Comparison of ENCODE assay signal across 23 mouse cellular contexts in genomic region chr12:40825935-40826460, GRCm38 (mm10).
DNase-seq lines count a peak whose midpoint lies in the region; ATAC-seq lines count a peak whose summit lies in the region.
"Had no signal": no experiment of that assay in that cellular context is flagged by ENCODE, and none has a peak within 500 bp of the region (broad histone marks: within the 10 kb centered on the region; RNA-seq: fewer than 3 reads in every experiment).

No protein-coding gene starts in this region.

- no peak overlapping the region for H3K4me2 ChIP-seq in lung, embryonic 15.5 days
- H3K4me2 ChIP-seq in midbrain, embryonic 11.5 days, result no peak overlapping the region
- H3K4me2 ChIP-seq: embryonic facial prominence, embryonic 12.5 days; forebrain, embryonic 12.5 days; heart, embryonic 11.5 days; heart, embryonic 15.5 days; hindbrain, embryonic 13.5 days had no signal

- peak overlapping the region; percentile 61 for H3K27ac ChIP-seq in lung, embryonic 15.5 days
- no peak overlapping the region for H3K27ac ChIP-seq in midbrain, embryonic 11.5 days (ENCODE audit: low read depth, low read length)
- H3K27ac ChIP-seq: embryonic facial prominence, embryonic 12.5 days; forebrain, embryonic 12.5 days; heart, adult 2 months; heart, embryonic 15.5 days; hindbrain, embryonic 13.5 days; hindbrain, postnatal 0 days had no signal

- H3K9ac ChIP-seq in lung, embryonic 15.5 days, result no peak overlapping the region
- H3K9ac ChIP-seq in midbrain, embryonic 11.5 days (ENCODE audit: low read length), result no peak overlapping the region
- H3K9ac ChIP-seq: embryonic facial prominence, embryonic 12.5 days; forebrain, embryonic 12.5 days; forebrain, postnatal 0 days; heart, embryonic 15.5 days; hindbrain, embryonic 13.5 days had no signal

- peak; percentile 8 for DNase-seq in embryo, embryonic 10.5 days (ENCODE audit: low spot score)
- no peak for DNase-seq in embryo, embryonic 11 days
- DNase-seq in kidney, postnatal 14 days, result peak; percentile 22
- no peak for DNase-seq in kidney, adult 18-20 months
- DNase-seq in lung, postnatal 14 days, result peak; percentile 32
- DNase-seq in thymus, postnatal 4 days, result no peak
- DNase-seq in midbrain, embryonic 11.5 days (ENCODE audit: low spot score, missing footprints), result no peak
- DNase-seq: adrenal gland, postnatal 25 days; cerebellum, adult 2 months; cerebellum, postnatal 10 days; forebrain, postnatal 0 days; gastrocnemius, postnatal 36 days; heart, adult 2 months; heart, postnatal 14 days had no signal

- no peak overlapping the region for H3K4me3 ChIP-seq in lung, embryonic 15.5 days
- H3K4me3 ChIP-seq in midbrain, embryonic 11.5 days (ENCODE audit: low read depth, low read length), result no peak overlapping the region
- H3K4me3 ChIP-seq: embryonic facial prominence, embryonic 12.5 days; forebrain, embryonic 12.5 days; heart, adult 2 months; heart, embryonic 15.5 days; hindbrain, embryonic 13.5 days had no signal

- 49% methylated on average over 5 of the region's 5 CpGs for WGBS in lung, embryonic 15.5 days
- WGBS in midbrain, embryonic 11.5 days, result 91% methylated on average over 5 of the region's 5 CpGs

- no peaks in the 10 kb centered on the region for H3K27me3 ChIP-seq in lung, embryonic 15.5 days
- no peaks in the 10 kb centered on the region for H3K27me3 ChIP-seq in midbrain, embryonic 11.5 days (ENCODE audit: control insufficient read depth, insufficient read depth, low read length)
- H3K27me3 ChIP-seq: embryonic facial prominence, embryonic 12.5 days; forebrain, embryonic 12.5 days; heart, embryonic 15.5 days; hindbrain, embryonic 13.5 days; Patski had no signal

- no peaks in the 10 kb centered on the region for H3K9me3 ChIP-seq in lung, embryonic 15.5 days
- no peaks in the 10 kb centered on the region for H3K9me3 ChIP-seq in midbrain, embryonic 11.5 days (ENCODE audit: control insufficient read depth, low read length)
- H3K9me3 ChIP-seq: embryonic facial prominence, embryonic 12.5 days; forebrain, embryonic 12.5 days; heart, embryonic 15.5 days; hindbrain, embryonic 13.5 days had no signal

- H3K4me1 ChIP-seq in lung, embryonic 15.5 days, result peaks cover 36% of the 10 kb centered on the region
- H3K4me1 ChIP-seq in midbrain, embryonic 11.5 days (ENCODE audit: control insufficient read depth, insufficient read depth, low read length), result no peaks in the 10 kb centered on the region
- H3K4me1 ChIP-seq: forebrain, embryonic 12.5 days; heart, embryonic 15.5 days; hindbrain, embryonic 13.5 days had no signal

- peak; percentile 71 for ATAC-seq in lung, embryonic 15.5 days (ENCODE audit: borderline replicate concordance, extremely low read depth, low FRiP score, low TSS enrichment)
- ATAC-seq in midbrain, embryonic 11.5 days (ENCODE audit: low FRiP score), result no peak
- ATAC-seq: activated CD4-positive, CD25-positive, alpha-beta regulatory T cell, adult 4 months; forebrain, postnatal 0 days; hindbrain, postnatal 0 days; Patski had no signal

- 0 out of 2 replicates have a peak, but pooled peaks cover 1% of the 10 kb centered on the region for H3K36me3 ChIP-seq in lung, embryonic 15.5 days
- no peaks in the 10 kb centered on the region for H3K36me3 ChIP-seq in midbrain, embryonic 11.5 days (ENCODE audit: control insufficient read depth, insufficient read depth, low read length)
- H3K36me3 ChIP-seq: embryonic facial prominence, embryonic 12.5 days; heart, embryonic 15.5 days had no signal

Comparison
In these comparisons a context has a peak if more than half of its experiments do, and no peak if none do; other contexts are left out.
1. DNase-seq: peak in embryo, embryonic 10.5 days (single experiment), kidney, postnatal 14 days (single experiment) and lung, postnatal 14 days (single experiment); none in embryo, embryonic 11 days (single experiment), kidney, adult 18-20 months (single experiment), thymus, postnatal 4 days (single experiment) and midbrain, embryonic 11.5 days (single experiment).